Mouse (Mus musculus) gastrocnemius, adult 8-10 months (tissue): ENCODE data around the gene Cd180. TPM values are rescaled to one million over a fixed set of nuclear protein-coding genes. Genes with fewer than 3 reads are reported as not detected.
"Not testable (repeated sequence)": the region's sequence is repeated elsewhere in the genome, so short reads cannot be mapped to it uniquely, and the experiment has no call there.

Source experiments
- DNase-seq, 2 experiments: peaks; one replicate each; pipeline ENCODE4 v3.0.0; 2022; ENCODE audit warnings: low spot score in 2 of 2
- total RNA-seq, 4 experiments: library from RNA; stranded (reverse); gene quantifications; 2 replicates each; pipeline ENCODE4 v1.2.4; 2022

The Cd180 gene
- total RNA-seq, 4 experiments from 2014 or later, result 0.11 to 0.18 (median 0.12) TPM; not detected in 1

GRCm38 (mm10) chr13:102677602-102678001 is 15.8 kb upstream of the Cd180 start:
- DNase-seq, result not testable (repeated sequence)

DNA sequence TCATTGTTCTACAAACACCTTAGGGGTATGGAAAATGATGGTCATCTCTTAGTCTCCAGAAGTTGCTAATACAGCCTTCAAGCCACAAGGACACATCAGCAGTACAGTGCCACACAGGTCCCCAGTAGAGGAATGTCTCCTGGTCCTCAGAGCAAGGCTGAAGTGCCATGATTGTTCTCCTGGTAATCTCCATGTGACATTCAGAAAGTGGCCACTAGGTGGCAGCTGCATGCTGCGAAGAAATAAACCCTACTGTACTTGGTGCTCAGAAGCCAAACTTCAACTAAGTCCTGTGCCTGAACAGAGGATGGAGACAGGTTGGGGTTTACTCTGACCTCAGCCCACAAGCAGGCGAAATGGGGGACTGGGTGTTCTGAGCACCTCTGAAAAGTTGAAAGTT is 14.9 kb upstream of the Cd180 start:
- DNase-seq, result peak; percentile 53 to 56

DNA sequence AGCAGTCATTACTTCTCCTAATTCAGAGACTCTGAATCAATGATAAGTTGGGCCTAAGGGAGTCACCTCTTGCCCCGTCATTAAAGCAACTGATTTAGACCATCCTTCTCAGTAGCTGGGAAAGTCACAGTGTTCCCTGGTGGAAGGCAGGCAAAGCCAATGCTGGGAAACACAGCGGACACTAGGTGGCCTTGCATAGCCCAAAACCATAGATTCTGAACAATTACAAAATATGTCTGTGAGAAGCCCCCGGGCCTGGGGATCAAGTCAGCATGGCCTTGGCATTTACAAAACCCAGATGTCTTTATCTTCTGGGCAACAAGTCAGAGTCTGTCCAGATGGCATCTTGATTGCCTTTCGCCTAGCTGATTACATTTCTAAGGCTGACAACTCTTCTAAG is 8.5 kb upstream of the Cd180 start:
- no peak for DNase-seq

- DNase-seq, result no peak
Measured at GRCm38 (mm10) chr13:102688121-102688520, 5.2 kb upstream of the Cd180 start.

DNA sequence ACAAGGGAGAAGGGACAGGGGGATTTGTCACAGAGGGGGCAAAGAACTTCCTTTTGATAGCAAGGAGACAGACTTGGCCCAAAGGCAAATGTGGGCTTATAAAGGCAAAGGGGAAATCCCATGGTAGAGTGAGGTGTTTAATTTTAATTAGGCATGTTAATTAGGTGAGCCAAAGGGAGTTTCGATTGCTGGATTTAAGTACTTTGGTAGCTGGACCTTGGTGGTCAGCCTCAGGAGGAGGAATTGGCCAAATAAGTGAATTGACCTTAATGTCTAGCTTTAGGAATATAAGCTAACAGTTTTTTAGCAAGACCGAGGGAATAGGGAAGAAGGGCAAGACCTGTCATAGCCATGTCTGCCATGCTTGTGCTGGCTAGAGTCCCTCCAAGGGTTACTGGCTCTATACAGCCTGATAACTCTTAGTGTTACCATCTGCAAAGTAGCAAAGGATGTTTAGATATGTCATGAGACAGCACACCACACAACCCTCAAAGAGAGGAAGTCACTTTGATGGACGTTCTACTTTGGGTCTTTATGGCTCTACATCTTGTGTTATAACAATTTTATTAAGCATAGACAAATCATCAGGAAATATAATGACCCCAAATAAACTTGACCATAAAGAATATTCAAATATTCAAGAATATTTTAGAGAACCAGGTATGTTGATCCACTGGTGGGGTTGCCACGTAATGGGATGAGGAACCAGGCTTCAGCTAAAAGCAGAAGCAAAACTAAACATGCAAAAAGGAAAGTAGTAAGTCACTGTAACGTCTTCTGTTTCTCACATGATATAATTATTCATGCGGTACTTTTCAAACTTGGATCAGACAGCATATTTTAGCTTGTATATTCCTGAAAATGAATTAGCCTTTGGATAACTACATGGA is 3.9 kb upstream of the Cd180 start:
- no peak for DNase-seq

GRCm38 (mm10) chr13:102690184-102690583 is 3.2 kb upstream of the Cd180 start:
- no peak for DNase-seq

- DNase-seq, result no peak
Measured at GRCm38 (mm10) chr13:102691408-102692150, 1.8 kb upstream of the Cd180 start.

DNA sequence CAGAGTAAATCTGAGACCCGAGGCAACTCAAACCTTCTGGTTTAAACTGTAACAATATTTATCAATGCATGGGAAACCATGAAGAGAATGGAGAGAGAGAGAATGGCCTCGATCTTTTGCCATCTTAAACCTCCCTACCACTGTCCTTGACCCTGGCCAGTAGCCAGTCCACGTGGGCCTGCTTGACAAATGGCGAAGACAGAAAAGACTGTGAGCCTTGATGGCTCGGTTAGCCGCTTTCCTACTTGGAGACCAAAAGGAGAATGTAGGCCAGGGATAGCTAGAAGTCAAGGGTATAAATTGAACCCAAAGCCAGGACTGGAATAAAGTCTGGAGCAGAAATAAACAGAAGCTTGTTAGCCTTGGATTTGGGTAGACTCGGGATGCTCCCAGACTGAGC is 796 bp downstream of the Cd180 start:
- no peak for DNase-seq

GRCm38 (mm10) chr13:102695121-102695905 is 2.0 kb downstream of the Cd180 start:
- no peak for DNase-seq

DNA sequence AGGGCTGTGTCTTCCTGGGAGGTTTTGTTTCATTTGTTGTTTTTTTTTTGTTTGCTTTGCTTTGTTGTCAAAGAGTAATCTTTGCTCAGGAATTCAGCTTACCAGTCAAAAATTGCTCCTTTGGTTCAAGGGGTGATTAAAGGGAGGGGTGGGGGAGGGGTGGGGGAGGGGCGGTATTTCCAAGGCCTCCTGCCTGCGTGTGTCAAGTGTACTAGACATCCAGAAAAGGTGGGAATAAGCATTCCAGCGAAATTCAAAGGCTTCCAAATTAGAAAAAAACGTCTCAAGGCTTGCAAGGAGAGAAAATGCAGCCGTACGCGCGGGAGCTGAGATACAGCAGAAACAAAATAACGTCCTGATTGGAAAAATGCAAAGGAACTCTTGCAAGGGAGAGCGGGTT is 5.0 kb downstream of the Cd180 start:
- no peak for DNase-seq

- DNase-seq, result peak in 1 of 2 experiments; percentile 5
Measured at GRCm38 (mm10) chr13:102698751-102699323, 5.5 kb downstream of the Cd180 start.

GRCm38 (mm10) chr13:102700176-102700575 is 6.8 kb downstream of the Cd180 start:
- DNase-seq, result no peak

DNA sequence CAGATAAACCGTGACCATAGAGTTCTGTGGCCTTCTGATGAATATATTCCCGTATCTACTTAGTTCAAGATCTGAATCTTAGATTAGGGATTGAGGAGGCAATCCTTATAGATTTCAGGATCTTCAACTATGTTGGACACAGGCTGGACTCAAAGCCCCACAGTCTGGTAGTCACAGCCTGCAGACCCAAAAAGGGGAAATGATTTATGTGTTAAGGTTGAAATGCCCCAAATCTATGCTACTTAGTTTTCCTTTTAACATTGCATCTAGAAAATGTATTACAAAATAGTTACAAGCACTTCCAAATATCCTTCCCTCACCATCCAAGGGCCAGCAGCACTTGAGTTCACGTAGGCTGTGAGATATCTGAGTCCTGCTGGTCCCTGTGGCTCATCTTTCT is 7.4 kb downstream of the Cd180 start:
- DNase-seq, result no peak

- no peak for DNase-seq
Measured at GRCm38 (mm10) chr13:102716973-102717372, 23.6 kb downstream of the Cd180 start.

GRCm38 (mm10) chr13:102725416-102725815 is 32.1 kb downstream of the Cd180 start:
- DNase-seq, result no peak

- no peak for DNase-seq
Measured at GRCm38 (mm10) chr13:102725906-102726305, 32.5 kb downstream of the Cd180 start.

GRCm38 (mm10) chr13:102726876-102727275 is 33.5 kb downstream of the Cd180 start:
- no peak for DNase-seq

DNA sequence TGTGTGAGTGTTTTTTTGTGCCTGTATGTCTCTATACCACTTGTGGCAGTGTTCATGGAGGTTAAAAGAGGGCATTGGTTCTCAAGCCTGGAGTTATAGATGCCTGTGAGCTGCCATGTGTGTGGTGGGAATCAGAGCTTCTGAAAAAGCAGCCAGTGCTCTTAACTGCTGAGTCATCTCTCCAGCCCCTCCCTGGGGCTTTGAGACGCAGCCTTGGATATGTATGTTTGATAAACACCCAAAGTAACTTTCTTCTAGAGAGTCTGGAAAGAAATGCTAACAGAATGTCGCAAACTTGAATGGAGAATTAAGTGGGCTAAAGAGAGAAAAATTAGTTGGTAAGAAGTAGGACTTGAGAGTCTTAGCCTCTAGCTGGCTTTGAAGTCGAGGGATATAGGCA is 34.7 kb downstream of the Cd180 start:
- no peak for DNase-seq

DNA sequence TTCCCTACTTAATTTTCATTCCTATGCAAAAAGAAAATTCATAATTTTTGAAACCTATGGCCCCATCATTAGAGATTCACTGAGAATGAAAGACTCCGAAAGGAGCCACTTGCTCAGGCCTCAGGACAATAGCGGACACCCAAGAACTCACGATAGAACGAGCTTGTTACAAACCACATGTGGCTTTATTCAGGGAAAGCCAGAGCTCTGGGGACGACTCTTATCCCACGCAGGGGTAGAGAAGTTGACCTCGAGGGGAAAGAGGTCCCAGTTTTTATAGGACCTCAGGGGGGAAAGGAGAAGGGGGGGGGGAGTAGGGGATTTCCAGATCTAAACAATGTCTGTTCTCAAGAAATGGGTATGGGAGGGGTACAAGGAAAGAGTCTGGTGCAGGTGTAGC is 35.6 kb downstream of the Cd180 start:
- DNase-seq, result not testable (repeated sequence)

DNA sequence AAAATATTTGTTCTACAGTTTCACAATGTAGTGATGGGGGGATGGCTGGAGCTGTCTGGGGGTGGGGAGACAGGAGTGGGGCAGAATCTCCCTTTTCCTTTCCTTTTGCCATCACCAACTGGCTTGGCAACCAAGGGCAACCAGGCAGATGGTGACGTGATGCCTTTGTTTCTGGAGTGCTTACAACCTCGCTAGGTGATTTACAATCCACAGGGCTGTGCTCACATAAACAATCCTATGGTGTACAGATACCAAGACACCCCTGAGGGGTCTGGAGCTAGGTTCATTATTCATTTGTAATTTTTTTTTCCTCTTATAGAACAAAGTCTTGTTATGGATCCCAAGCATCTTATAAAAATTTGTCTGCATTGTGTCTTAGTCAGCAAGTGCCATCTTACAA is 39.7 kb downstream of the Cd180 start:
- DNase-seq, result no peak

DNA sequence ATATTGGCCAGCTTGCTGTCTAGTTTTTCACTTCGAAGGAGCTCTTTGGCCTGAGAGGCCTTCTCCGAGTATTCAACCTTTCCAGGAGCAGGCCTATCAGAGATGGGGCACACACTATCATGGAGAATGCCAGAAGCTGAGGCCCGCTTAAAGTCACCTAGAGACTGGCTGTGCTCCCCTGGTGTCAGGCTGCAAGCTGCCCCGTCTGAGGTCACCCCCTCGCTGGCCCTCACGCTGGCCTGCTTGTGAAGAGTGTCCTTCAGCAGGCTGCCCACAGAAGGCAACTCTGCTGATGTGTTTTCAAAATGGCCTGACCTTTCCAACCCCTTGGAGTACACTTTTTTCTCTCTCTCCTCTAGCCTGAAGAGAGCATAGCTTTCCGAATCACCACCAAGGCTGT is 44.5 kb downstream of the Cd180 start:
- DNase-seq, result no peak
